Mouse (Mus musculus): Measurements from ENCODE around the gene Kctd3. TPM values are rescaled to one million over a fixed set of nuclear protein-coding genes. Genes with fewer than 3 reads are reported as not detected.
"Not testable (repeated sequence)": the region's sequence is repeated elsewhere in the genome, so short reads cannot be mapped to it uniquely, and the experiment has no call there.

Gene Kctd3
- polyA plus RNA-seq, 1 experiment from 2014 or later: 42.3 TPM

DNA sequence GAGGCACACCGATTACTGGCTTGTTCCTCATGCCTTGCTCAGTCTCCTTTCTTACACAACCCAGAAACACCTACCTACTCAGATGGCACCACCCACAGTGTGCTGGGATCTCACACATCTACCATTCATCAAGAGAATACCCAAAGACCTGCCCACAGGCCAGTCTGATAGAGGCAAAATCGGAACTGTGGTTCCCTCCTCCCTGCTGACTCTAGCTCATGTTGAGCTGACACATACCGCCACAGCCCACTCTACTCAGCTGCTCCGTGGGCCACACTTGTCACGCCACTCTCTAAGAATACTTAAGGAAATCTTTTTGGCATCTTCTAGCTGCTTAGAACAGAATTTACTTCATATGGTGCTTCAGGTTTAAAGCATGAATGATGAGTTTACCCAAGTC is 31.7 kb upstream of the Kctd3 start:
- no peaks in the 10 kb centered on the region for H3K36me3 ChIP-seq
- WGBS: 86% methylated on average over 5 of the region's 5 CpGs
- no peak overlapping the region for H3K4me3 ChIP-seq
- no peaks in the 10 kb centered on the region for H3K27me3 ChIP-seq
- no peaks in the 10 kb centered on the region for H3K4me1 ChIP-seq
- no peak for ATAC-seq (ENCODE audit: insufficient number of reproducible peaks, insufficient read depth, low FRiP score, low TSS enrichment)
- H3K9me3 ChIP-seq: no peaks in the 10 kb centered on the region
- H3K27ac ChIP-seq: no peak overlapping the region
- H3K4me2 ChIP-seq (replicated peaks): no peak overlapping the region
- H3K9ac ChIP-seq: no peak overlapping the region

DNA sequence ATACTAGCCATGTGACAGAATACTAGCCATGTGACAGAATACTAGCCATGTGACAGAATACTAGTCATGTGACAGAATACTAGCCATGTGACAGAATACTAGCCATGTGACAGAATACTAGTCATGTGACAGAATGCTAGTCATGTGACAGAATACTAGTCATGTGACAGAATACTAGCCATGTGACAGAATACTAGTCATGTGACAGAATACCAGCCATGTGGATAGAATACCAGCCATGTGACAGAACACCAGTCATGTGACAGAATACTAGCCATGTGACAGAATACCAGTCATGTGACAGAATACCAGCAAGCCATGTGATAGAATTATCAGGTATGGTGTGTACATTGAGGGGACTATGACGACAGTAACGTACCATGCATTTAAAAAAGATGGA is 25.2 kb upstream of the Kctd3 start:
- H3K27me3 ChIP-seq; H3K4me3 ChIP-seq; H3K4me1 ChIP-seq; H3K9me3 ChIP-seq; H3K9ac ChIP-seq; H3K36me3 ChIP-seq; H3K27ac ChIP-seq; ATAC-seq (ENCODE audit: insufficient number of reproducible peaks, insufficient read depth, low FRiP score, low TSS enrichment); H3K4me2 ChIP-seq (replicated peaks): not testable (repeated sequence)
- WGBS: 93% methylated on average over 2 of the region's 2 CpGs

DNA sequence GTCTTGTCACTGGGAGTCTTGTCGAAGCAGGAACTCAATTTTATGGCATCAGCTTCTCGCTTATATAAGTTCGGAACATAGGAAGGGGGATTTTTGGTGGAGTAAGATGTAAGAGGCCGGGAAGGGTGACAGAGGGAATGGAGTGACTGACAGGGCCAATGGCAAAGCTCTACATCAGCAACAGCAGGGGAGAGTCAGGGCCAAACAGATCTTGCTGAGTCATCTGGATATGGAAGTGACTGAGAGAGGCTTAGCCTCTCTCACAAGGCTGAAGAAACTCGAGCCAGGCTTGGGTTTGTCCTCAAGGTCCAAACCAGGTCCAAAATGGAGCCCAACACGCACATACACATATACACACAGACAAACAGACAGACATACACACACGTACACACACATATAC is 23.3 kb upstream of the Kctd3 start:
- Histone ChIP-seq H3K27me3 (no peaks in the 10 kb centered on the region), H3K4me2 (replicated peaks) (no peak overlapping the region), H3K4me1 (no peaks in the 10 kb centered on the region), H3K9me3 (no peaks in the 10 kb centered on the region), H3K36me3 (no peaks in the 10 kb centered on the region), H3K9ac (no peak overlapping the region), H3K4me3 (no peak overlapping the region), H3K27ac (no peak overlapping the region)
- 83% methylated on average over 7 of the region's 7 CpGs for WGBS
- no peak for ATAC-seq (ENCODE audit: insufficient number of reproducible peaks, insufficient read depth, low FRiP score, low TSS enrichment)

DNA sequence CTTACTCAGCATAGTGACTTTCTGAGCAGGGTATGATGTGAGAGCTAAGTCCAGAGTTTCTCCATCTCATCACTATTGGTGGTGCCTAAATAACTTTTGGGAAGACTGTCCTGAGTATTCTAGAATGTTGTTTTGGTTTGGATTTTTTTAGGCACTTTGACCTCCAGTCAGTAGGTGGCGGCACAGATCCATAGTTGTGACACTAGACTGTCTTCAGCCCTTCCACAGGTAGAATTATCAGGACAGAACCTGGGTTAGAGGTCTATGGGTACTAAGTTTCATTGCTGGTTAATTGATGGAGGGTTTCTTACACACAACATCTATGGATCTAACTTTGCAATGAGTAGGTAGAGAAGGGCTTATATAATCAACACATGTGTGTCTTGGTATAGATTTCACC is 20.6 kb upstream of the Kctd3 start:
- H3K4me1 ChIP-seq: no peaks in the 10 kb centered on the region
- H3K27ac ChIP-seq: no peak overlapping the region
- H3K4me3 ChIP-seq: no peak overlapping the region
- no peak overlapping the region for H3K4me2 ChIP-seq (replicated peaks)
- WGBS: 64% methylated on average over 1 of the region's 1 CpGs
- no peaks in the 10 kb centered on the region for H3K9me3 ChIP-seq
- no peak overlapping the region for H3K9ac ChIP-seq
- ATAC-seq (ENCODE audit: insufficient number of reproducible peaks, insufficient read depth, low FRiP score, low TSS enrichment): no peak
- H3K36me3 ChIP-seq: no peaks in the 10 kb centered on the region
- H3K27me3 ChIP-seq: no peaks in the 10 kb centered on the region

DNA sequence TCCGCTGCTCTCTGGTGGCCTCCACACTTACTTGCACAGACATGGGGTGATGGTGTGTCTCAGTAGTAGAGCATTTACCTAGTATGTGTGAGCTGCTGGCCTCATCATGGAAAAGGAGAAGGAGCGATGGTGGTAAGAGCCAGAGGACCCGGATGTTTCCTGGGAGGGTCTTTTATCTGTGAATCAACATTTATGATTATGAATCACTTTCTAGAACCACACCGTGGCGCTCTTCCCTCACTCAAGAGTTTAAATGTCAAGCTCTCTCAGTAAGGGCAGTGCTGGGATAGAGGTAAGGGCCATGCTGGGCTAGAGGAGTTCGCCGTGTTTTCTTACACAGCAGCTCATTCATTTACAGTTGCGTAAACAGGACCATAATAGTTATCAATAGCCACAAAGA is 19.2 kb upstream of the Kctd3 start:
- no peak for ATAC-seq (ENCODE audit: insufficient number of reproducible peaks, insufficient read depth, low FRiP score, low TSS enrichment)
- 60% methylated on average over 8 of the region's 8 CpGs for WGBS

DNA sequence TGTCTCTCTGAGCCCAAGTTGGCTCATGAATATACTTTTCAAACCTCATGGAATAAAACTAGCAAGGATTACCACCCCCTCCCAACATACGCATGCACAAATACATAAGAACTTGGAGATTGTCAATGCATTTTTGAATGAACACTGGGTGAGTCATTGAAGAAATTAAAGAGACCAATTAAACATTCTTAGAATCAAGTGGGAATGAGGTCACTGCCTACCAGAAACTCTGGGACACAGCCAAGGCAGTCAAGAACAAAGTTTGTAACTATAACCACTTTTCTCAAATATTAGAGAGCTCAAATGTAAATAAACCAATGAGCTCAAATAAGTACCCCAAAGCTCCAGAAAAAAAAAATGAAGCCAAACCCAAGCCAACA is 16.1 kb upstream of the Kctd3 start:
- Histone ChIP-seq H3K4me3 (no peak overlapping the region), H3K27ac (no peak overlapping the region), H3K4me1 (no peaks in the 10 kb centered on the region), H3K9ac (no peak overlapping the region), H3K4me2 (replicated peaks) (no peak overlapping the region), H3K9me3 (no peaks in the 10 kb centered on the region), H3K36me3 (no peaks in the 10 kb centered on the region), H3K27me3 (no peaks in the 10 kb centered on the region)
- 86% methylated on average over 1 of the region's 1 CpGs for WGBS
- no peak for ATAC-seq (ENCODE audit: insufficient number of reproducible peaks, insufficient read depth, low FRiP score, low TSS enrichment)

More for the DNA sequence above, 19.2 kb upstream of the Kctd3 start:
- Histone ChIP-seq H3K4me1 (no peaks in the 10 kb centered on the region), H3K9me3 (no peaks in the 10 kb centered on the region), H3K9ac (no peak overlapping the region), H3K4me3 (no peak overlapping the region), H3K27ac (no peak overlapping the region), H3K36me3 (no peaks in the 10 kb centered on the region), H3K27me3 (no peaks in the 10 kb centered on the region), H3K4me2 (replicated peaks) (no peak overlapping the region)

DNA sequence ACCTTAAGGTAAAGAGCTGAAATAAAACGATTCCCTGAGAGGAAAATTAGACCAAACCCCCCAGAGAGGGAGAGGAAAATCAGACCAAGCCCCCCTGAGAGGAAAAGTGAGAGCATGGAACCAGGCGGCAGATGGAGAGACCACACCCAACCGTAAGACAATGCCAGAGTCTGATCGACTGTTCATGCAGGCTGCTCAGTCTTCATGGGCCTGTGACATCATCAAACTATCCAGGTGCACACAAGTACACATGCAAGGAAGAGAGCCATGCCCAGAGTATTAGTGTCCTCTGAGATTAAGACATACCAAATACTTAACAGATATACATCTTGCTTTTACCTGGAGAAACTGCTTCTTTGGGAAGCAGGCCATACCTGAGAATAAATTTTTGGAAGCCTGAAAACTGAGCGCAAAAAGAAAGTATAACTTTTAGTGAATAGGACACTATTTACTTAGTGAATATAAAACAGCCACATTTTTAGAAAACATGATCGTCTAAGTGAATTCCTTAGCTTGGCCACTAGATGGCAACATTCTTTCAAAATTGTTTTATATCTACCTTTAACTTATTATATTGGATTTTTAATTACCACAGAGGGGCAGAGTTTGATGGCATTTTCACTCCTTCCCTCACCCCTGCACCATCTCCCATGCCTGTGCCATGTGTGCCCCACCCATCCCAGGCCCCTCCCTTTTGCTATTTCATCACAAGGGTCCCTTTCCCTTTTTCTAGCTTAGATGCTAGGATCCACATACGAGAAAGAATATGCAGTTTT is 15.5 kb upstream of the Kctd3 start:
- no peak overlapping the region for H3K9ac ChIP-seq
- no peaks in the 10 kb centered on the region for H3K9me3 ChIP-seq
- 43% methylated on average over 7 of the region's 7 CpGs for WGBS
- no peaks in the 10 kb centered on the region for H3K27me3 ChIP-seq
- H3K4me1 ChIP-seq: no peaks in the 10 kb centered on the region
- H3K36me3 ChIP-seq: no peaks in the 10 kb centered on the region
- H3K4me3 ChIP-seq: no peak overlapping the region
- H3K4me2 ChIP-seq (replicated peaks): no peak overlapping the region
- no peak overlapping the region for H3K27ac ChIP-seq
- ATAC-seq (ENCODE audit: insufficient number of reproducible peaks, insufficient read depth, low FRiP score, low TSS enrichment): no peak

DNA sequence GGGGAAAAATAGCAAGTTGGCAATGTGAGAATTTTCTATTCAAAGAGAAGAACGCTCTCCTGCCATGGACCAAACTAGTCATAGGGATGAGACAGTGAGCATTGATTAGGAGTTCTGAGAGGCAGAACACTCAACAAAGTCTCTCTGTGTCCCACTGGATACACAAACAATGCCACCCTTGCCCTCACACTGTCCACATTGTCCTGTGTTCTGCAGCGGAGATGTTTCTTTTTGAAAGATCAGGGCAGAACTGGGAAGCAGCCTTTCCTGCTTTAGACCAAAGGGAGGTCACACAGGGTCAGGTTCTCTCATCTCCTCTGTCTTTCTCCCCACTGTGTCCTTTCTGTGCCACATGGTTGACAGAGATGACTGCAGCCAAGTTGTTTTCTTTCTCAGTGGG is 7.7 kb upstream of the Kctd3 start:
- H3K4me1 ChIP-seq: peaks cover 21% of the 10 kb centered on the region
- H3K27ac ChIP-seq: no peak overlapping the region
- no peak overlapping the region for H3K9ac ChIP-seq
- no peak overlapping the region for H3K4me3 ChIP-seq
- H3K4me2 ChIP-seq (replicated peaks): no peak overlapping the region
- 43% methylated on average over 2 of the region's 2 CpGs for WGBS
- peaks cover 3% of the 10 kb centered on the region; the same call in 1 of the 2 replicates for H3K27me3 ChIP-seq
- no peaks in the 10 kb centered on the region for H3K36me3 ChIP-seq
- no peak for ATAC-seq (ENCODE audit: insufficient number of reproducible peaks, insufficient read depth, low FRiP score, low TSS enrichment)
- no peaks in the 10 kb centered on the region for H3K9me3 ChIP-seq

DNA sequence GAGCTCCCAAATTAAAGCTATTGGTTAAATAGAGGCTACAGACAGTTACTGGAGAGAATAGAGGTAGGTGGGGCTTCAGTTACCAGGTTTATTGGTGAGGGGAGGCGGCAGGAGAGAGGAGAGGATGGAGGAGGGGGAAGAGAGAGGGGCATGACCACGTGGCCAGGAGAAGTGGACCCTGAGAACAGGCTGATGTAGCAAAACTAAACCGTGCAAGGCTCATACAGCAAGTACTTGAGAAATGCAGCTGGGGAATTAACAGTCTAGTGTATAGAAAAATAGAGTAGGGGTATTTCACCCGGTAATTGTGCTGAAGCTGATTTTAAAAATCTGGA is 5.9 kb upstream of the Kctd3 start:
- no peak overlapping the region for H3K27ac ChIP-seq
- H3K4me1 ChIP-seq: peaks cover 21% of the 10 kb centered on the region
- H3K9ac ChIP-seq: no peak overlapping the region
- H3K4me3 ChIP-seq: no peak overlapping the region
- no peaks in the 10 kb centered on the region for H3K36me3 ChIP-seq
- H3K27me3 ChIP-seq: peaks cover 3% of the 10 kb centered on the region; the same call in 1 of the 2 replicates
- ATAC-seq (ENCODE audit: insufficient number of reproducible peaks, insufficient read depth, low FRiP score, low TSS enrichment): no peak
- 5% methylated on average over 4 of the region's 4 CpGs for whole genome bisulfite sequencing
- H3K9me3 ChIP-seq: no peaks in the 10 kb centered on the region
- peak overlapping the region; percentile 42 for H3K4me2 ChIP-seq (replicated peaks)

DNA sequence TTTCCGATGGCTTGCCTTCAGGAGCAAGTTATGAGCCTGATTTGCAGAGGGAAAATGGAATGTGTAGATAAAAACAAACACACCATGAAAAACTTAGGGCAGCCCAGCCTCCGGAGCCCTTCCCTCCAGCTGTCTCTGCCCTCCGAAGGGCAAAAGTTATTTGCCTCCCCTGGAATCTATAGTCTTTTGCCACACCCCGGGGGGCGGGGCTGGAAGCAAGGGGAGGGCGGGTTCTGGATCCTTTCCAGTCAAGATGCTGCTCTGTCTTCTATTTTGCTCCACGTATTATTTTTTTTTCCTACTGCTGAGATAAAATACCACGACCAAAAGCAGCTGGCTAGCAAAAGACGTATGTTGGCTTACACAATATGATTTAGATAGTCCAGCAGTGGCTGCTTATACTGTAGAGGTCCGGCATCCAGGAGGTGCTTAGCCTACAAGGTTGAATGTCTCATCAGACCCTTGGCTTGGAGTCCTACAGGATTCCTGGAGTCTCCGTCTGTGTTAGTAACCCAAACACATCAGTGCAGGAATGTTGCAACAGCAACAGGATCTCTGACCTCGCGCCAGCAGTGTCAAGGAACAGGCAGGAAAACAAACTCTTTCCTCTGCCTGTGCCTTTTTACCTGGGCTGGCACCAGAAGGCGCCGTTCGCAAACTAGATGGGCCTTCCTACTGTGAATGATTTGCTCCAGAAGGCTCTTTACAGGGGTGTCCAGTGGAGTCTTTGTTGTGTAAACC is 5.4 kb upstream of the Kctd3 start:
- no peak for ATAC-seq (ENCODE audit: insufficient number of reproducible peaks, insufficient read depth, low FRiP score, low TSS enrichment)
- no peaks in the 10 kb centered on the region for H3K9me3 ChIP-seq
- H3K36me3 ChIP-seq: no peaks in the 10 kb centered on the region
- peak overlapping the region; percentile 42 for H3K4me2 ChIP-seq (replicated peaks)
- H3K27ac ChIP-seq: no peak overlapping the region
- H3K27me3 ChIP-seq: peaks cover 3% of the 10 kb centered on the region; the same call in 1 of the 2 replicates
- H3K4me1 ChIP-seq: peaks cover 21% of the 10 kb centered on the region
- H3K4me3 ChIP-seq: peak overlapping the region; percentile 2
- no peak overlapping the region for H3K9ac ChIP-seq
- 4% methylated on average over 16 of the region's 16 CpGs for WGBS

DNA sequence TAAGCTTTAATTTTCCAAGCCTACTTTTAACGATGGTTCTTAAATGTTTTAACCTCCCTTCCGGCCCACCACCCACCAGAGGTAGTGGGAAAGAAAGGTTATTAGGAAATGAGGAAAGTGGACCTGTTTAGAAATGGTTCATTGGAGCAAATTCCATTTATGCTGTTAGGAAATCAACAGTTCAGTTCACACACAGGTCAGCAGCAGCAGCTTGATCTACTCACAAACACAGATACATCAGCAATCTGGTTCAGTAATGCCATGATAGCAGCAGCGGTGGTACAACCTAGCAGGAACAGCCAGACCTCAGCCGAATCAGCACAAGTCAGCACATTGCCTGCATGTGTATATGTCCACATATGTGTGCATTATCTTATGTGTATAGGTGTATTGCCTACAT is 3.0 kb upstream of the Kctd3 start:
- Histone ChIP-seq H3K4me3 (no peak overlapping the region), H3K27me3 (peaks cover 3% of the 10 kb centered on the region; the same call in 1 of the 2 replicates), H3K4me1 (peaks cover 36% of the 10 kb centered on the region), H3K36me3 (no peaks in the 10 kb centered on the region), H3K9me3 (no peaks in the 10 kb centered on the region), H3K9ac (no peak overlapping the region), H3K4me2 (replicated peaks) (no peak overlapping the region), H3K27ac (no peak overlapping the region)
- ATAC-seq (ENCODE audit: insufficient number of reproducible peaks, insufficient read depth, low FRiP score, low TSS enrichment): no peak
- 89% methylated on average over 4 of the region's 4 CpGs for WGBS

DNA sequence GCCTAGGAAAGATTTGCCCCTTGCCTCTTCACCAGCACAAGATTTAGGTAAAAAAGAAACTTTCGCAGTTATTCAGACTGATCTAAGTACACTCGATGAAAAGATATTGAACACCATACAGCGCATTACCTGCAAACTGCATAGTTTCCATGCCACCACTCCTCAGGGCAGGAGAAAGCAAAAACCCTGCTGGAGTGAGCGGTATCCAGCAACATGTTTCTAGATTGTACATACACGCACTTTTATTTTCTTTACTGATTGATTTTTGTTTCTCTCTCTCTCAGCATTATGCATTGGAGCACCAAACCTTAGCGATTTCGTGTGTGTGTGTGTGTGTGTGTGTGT is 311 bp upstream of the Kctd3 start:
- Histone ChIP-seq H3K36me3 (no peaks in the 10 kb centered on the region), H3K4me3 (peak overlapping the region; percentile 100), H3K4me2 (replicated peaks) (peak overlapping the region; percentile 97), H3K27me3 (no peaks in the 10 kb centered on the region), H3K9me3 (no peaks in the 10 kb centered on the region), H3K27ac (no peak overlapping the region), H3K4me1 (peaks cover 23% of the 10 kb centered on the region), H3K9ac (no peak overlapping the region)
- ATAC-seq (ENCODE audit: insufficient number of reproducible peaks, insufficient read depth, low FRiP score, low TSS enrichment): peak; percentile 55
- WGBS: 46% methylated on average over 7 of the region's 7 CpGs
